Mouse (Mus musculus): ENCODE results near the gene Pcdh15.

Gene Pcdh15

DNA sequence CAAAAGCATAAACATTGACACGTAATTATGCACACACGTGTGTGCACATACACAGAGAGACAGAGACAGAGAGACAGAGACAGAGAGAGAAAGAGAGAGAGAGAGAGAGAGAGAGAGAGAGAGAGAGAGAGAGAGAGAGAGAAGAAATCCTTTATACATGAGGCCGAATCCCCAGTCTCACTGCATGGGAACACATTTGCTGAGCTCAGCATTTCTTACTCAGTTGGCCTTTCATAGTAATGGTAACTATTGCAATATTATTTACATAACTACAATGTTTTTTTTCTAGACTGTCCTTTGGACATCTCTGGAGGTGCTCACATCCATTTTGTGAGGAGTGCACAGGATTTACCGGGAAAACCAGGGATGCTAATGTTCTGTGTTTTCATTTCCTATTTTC is 705.9 kb downstream of the Pcdh15 start:
- in situ Hi-C loops (cut with MboI; ENCODE audit: low sequenced_read_pairs), result no loop called here

DNA sequence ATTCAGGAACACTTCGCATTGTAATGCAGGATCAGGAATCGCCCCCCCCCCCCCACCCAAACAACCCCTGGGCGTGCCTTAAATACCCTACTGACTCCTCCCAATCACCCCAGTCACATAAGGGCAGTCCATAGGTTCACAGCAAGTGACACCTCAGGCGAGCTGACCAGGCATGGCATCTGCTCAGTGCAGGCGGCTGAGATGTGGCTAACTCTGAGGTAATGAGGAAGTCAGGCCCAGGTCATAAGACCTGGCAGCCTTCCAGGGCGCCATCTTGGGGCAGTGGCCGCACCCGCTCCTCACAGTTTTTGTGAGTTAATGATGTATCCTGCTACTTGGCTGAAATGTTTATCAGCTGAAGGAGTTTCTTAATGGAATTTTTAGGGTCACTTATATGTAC is 713.2 kb downstream of the Pcdh15 start:
- in situ Hi-C loops (cut with MboI; ENCODE audit: low sequenced_read_pairs), result no loop called here

DNA sequence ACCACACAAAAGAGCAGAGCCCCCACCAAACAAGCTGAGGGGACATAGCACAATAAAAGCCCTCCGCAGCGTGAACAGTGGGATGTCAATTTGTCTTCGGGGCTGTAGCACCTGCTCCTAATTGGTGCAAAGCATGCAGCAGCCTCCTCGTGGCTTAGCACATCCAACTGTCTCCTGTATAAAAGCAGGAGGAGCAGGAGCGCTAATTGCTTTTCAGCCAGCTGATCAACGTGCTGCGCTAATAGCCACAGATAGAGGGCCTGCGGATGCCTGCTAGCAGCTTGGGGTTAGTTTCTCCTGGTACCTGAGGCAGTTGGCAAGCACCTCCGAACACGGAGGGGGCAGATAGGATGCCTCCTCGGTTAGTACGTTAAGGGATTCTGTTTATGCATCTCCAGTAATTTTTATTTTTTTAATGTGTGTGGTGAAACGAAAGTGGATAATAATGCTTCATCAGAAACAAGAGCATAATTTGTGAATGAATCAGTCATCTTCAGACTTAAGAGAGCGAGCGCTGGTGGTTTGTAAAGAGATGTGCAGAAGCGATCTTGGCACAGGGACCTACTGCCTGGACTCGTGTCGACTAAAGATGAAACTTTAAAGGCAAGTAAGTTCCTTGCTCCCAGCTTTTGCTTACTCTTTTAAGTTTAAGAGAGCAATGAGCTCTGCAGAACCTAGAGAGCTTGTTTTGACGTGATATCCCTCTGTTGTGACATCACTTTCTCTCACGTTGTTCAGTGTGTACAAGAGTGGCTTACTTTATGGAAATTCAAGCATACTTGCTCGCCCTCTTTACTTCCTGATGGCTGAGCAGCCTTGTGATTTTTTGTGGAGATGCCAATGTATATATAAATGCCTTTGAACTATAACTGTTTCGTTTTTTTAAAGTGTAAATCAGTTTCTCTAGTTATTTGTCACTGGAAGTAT is 722.8 kb downstream of the Pcdh15 start:
- in situ Hi-C loops (cut with MboI; ENCODE audit: low sequenced_read_pairs), result no loop called here

DNA sequence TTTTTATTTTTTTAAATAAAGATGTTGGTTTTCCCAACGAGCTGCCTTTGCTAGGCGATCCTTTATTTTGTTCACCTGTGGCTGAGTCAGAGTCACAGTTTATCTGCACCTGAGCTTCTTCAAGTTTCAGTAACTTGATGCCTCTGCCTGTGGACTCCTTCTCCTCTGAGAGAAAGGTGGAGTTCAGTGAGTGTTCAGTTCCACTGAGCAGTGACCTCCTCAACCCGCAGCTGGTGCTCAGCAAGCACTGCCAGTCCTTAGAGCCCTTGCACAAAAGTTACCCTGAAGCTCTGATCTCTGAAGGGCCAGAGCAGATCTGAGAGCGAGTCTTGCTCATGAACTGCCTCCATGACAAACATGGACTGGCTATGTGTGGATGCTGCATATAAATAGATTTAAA is 724.1 kb downstream of the Pcdh15 start:
- in situ Hi-C loops (cut with MboI; ENCODE audit: low sequenced_read_pairs), result no loop called here

DNA sequence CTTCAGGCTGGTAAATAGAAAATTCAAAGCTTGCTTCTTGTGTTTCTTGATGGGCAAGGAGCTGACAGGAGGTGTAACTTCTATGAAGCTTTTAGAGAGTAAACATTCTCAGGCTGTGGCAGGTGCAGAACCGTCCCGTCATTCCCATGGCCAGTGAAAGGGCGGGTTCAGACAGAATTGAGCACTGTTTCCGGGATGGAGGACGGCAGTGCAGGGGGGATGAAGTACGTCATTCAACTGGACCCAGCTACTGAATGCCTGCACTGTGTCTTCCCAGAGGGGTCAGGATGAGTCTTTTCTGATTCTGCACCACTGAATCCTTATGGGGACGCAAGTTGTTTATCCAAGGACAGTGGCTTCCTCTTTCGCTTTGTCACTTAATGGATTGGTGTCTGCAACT is 727.2 kb downstream of the Pcdh15 start:
- in situ Hi-C loops (cut with MboI; ENCODE audit: low sequenced_read_pairs), result no loop called here

DNA sequence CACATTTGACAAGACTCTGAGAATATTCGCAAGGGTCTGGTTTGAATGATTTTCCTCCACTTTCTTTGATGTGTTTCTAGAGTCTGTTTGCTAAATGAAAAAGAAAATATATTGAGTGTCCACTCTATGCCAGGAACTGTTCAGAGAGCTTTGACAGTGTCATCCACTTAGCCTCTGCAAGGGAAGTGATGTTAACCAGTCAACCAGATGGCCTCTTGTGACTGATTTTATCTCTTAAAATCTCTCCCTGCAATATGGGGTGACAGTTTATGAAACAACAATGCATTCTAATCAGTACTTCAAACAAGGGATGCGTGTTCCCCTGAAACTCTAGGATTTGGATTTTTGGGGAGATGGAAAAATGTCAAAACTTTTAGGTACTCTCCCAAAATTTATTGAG is 729.6 kb downstream of the Pcdh15 start:
- in situ Hi-C loops (cut with MboI; ENCODE audit: low sequenced_read_pairs), result no loop called here

DNA sequence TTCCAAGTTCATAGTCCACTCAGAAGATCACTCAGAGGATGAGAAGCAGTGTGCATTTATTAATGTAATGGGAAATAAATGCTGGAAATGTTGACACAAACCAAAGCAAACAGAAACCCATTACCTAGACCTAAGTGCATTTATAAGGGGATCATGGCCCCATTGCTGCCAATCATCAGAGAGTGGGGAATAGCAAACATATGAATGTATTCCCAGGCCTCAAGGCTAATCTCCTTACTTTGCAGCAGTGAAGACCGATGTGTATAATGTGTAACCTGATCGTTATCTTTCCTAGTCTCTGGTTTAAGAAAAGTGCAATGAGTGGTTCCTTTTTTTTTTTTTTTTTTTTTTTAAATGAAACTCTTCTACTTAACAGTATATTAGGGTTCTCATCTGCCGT is 745.9 kb downstream of the Pcdh15 start:
- in situ Hi-C loops (cut with MboI; ENCODE audit: low sequenced_read_pairs), result no loop called here

DNA sequence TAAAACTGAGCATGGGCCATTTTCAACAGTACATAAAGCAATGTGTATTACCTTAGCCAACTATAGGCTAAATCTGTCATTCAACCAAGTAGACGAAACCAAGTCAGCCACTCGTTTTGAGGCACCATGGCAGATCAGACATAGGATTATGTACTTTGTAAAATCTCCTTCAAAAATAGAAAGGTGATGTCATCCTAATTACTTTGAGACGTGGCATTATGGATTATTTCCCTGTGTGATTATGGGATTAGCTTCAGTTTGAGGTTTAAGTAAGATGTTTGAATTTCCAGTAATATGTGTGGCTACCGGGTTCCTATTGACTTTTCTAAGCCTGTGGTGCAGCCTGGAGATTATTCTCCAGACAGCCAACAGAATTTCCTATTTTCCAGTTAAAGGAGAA is 763.0 kb downstream of the Pcdh15 start:
- in situ Hi-C loops (cut with MboI; ENCODE audit: low sequenced_read_pairs), result no loop called here

DNA sequence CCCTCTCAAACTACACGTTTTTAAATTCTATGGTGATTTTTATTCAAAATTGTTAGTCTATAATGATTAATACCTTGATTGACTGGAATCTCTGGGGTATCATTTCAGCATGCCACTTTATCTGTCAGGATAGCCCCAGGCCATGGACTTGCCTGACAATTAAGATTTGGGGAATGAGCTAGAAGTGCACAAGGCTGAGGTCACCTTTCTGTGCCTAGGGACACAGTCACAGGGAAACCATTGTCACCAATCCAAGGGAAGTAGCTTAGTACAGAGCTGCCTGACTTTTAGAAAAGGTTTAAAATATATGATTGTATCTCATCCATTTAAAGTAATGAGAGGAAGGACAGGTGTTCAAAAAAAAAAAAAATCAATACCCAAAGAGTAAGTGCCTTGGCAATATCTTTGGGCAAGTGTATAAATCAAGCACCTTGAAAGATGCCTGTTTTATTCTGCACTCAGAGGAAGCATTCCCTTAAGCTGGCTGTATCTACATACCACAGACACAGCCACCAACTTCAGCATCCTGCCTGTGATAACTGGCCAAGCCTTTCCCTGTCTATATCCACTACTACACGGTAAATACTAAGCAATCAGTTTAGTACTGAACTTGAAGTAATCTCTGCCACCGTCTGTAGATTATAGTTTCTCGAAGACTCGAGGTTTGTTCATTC is 779.0 kb downstream of the Pcdh15 start:
- in situ Hi-C loops (cut with MboI; ENCODE audit: low sequenced_read_pairs), result no loop called here

DNA sequence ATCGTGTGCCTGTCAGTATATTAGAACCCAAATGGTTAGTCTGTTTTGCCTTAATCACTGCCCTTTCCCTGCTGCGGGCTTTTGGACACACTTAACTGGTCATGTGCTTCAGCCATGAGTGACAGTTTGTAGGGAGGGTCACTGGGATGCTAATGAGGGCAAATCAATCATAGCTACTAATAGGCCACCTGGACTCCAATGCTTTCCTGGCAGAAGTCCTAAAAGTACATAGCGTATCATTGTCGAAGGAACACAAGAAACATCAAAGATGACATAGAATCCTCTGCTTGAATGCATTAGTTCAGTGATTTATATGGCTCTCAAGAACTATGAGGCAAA is 779.6 kb downstream of the Pcdh15 start:
- in situ Hi-C loops (cut with MboI; ENCODE audit: low sequenced_read_pairs), result no loop called here

DNA sequence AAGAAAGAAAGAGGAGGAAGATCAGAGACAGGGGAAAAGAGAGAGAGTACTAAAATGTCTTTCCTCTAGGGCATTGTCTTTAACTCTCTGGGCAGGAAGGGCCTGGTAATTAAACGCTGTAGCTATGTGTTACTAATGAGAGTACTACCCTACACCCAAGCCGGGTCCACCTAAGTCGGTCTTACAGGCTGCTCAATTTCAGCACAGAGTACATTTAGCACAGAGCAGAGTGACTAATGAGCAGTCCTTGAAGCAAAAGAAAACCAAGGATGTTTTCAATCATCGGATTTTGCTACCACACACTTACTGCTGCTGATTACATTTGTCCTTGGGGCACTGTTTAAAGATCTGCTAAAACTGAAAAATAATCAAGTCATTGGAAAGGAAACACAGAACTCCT is 788.6 kb downstream of the Pcdh15 start:
- in situ Hi-C loops (cut with MboI; ENCODE audit: low sequenced_read_pairs), result no loop called here

DNA sequence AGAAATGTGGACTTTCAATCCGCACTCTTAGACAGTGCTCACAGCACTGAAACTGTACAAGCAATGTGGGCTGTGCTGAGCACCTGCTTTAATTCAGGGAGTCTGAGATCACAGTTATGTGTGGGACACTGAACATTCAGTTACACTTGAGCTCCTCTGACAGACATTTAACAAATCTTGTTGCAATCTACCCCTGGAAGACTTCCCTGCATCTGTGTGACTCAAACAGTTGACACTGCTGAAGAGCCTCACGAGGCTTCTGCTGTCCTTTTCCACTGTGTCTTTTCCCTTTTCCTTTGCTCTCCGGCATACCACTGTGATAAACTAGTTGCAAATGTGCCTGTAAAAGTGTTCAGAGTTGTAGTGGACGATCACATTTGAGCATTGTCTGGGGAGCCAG is 793.1 kb downstream of the Pcdh15 start:
- in situ Hi-C loops (cut with MboI; ENCODE audit: low sequenced_read_pairs), result no loop called here

DNA sequence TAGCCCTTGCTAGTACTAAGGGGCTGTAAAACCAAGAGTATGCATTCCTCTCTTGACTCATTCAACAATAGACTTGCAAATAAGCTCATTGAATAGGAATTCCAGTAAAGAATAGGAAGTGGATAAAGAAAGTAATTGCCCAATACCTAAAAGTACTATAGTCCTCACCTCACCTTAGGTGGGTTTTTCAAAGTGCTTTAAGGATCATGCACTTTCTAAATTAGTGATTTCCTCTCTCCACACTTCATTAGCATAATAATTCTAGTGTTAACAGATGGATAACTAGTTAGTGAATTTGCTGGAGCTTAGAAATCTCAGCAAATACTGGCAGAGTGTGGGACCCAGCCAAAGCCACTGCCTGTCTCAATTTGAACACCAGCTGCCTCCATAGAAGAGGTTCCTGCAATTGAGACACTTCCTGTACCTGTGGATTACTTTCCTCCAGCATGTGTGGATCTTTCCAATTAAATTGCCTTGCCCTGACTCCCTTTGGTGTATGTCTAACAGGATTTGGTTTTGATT is 797.0 kb downstream of the Pcdh15 start:
- in situ Hi-C loops (cut with MboI; ENCODE audit: low sequenced_read_pairs), result no loop called here

DNA sequence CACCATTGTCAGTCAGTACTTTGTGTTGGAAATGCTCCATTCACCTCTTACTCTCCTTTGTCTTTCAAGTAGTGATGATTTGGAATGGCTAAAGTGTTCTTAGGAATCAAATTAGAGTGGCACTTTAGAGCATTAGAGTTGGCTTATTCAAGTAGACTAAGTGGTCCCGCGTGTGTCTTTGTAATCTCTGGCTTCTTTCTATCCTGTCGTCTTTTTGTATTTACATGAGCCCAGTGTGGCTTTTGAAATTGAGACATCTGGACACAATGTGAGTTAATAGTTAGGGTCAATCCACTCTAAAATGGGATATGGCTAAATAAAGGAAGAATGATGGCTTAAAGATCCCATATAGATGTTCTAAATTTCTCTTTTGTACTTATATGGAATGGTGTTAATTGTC is 800.0 kb downstream of the Pcdh15 start:
- in situ Hi-C loops (cut with MboI; ENCODE audit: low sequenced_read_pairs), result no loop called here

DNA sequence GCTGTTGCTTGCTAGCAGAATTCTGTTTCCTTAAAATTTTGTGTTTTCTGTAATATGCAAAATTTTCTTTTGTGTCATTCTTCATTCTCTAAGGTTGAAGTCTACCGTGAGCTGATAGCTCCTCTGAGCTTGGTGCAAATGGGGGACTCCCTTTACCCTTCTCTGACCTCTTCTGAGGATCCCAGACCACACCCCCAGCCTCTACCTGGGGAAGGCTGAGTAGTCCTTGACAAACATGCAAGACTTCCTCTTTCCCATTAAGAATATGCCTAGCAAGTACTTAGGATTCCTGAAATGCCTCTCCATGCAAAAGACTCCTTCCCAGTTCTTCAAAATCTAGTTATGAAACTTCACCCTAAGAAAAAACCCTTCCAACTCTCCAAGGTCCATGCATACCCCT is 808.5 kb downstream of the Pcdh15 start:
- in situ Hi-C loops (cut with MboI; ENCODE audit: low sequenced_read_pairs), result no loop called here

DNA sequence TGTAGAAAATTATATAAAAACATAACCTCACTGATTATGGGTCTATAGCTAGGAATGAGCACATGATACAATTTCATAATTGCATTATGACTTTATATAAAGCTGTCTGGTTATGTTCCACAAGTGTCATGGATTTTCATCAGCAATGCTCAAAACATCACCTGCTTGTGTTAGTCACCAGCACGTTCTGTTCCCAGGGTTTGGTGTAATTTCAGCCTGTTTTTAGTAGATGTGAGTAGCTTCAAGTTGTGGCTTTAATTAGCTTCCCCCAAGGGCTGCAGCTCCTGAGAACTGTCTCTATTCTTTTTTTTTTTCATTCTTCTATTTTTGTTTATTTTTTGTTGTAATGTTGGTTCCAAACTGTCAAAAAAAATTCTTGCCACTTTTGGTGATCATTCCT is 809.4 kb downstream of the Pcdh15 start:
- in situ Hi-C loops (cut with MboI; ENCODE audit: low sequenced_read_pairs), result no loop called here

DNA sequence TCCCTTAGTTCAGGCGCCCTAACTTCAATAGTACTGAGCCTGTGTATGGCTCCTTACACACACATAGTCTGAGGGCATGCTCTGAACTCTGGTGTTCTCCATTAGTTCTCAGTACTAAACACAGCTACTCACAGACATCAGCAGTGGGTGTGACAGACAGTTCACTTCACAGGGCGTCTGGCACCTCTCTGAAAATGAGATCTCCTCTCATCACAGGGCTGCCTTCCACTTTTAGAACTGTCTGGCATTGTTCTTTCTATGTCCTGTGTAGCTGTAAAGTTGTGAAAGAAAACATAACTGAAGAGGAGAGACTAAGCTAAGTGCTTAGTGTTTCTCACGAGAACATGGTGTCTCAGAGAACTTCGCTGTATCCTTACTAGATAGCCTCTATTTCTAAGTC is 816.0 kb downstream of the Pcdh15 start:
- in situ Hi-C loops (cut with MboI; ENCODE audit: low sequenced_read_pairs), result no loop called here

DNA sequence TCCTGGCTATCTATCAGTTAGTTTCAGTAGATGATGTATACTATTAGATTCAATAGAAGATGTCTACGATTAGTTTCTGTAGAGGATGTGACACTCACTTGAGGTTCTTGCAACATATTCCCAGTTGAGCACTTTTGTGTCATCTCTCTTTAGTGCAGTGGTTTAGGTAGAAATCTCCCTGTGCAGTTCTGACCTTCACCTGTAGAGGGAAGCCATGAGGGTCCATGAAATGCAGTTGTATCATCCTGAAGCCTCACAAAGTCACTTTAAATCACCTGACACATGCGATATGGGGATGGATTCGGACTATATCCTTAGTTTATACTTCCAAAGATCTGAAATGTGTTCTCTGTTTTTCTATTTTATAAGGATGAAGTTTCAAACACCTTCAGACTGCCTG is 822.4 kb downstream of the Pcdh15 start:
- in situ Hi-C loops (cut with MboI; ENCODE audit: low sequenced_read_pairs), result no loop called here

DNA sequence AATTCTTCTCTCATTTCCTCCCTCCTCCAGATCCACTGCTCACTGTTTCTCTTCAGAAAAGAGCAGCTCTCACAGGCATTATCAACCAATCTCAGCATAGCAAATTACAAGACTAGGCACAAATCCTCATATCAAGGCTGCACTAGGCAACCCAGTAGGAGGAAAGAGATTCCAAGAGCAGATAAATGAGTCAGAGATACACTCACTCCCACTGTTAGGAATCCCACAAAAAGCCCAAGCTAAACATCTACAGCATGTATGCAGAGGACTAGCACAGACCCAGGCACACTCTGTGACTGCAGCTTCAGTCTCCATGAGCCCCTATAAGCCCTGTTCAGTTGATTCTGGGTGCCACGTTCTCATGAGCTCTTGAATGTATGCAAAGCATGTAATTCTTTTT is 829.5 kb downstream of the Pcdh15 start:
- in situ Hi-C loops (cut with MboI; ENCODE audit: low sequenced_read_pairs), result no loop called here

DNA sequence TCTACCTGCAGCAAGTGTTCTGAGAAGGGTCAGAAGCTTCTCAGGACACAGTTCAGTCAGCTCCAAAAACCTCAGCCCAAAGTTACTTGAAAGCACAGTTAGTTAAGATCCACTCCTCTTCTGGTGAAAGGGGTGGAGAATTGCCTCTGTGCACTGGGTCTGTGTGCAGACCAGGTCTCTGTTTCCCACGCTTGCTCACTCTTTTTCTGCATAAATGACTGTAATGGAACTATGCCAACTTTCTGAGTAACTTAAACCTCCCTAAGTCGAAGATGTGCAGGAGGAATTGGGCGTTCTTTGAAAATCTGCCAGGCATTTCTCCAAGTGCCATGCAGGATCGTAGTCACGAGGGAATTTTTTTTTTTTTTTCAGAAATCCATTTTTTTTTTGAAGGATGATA is 830.6 kb downstream of the Pcdh15 start:
- in situ Hi-C loops (cut with MboI; ENCODE audit: low sequenced_read_pairs), result no loop called here

DNA sequence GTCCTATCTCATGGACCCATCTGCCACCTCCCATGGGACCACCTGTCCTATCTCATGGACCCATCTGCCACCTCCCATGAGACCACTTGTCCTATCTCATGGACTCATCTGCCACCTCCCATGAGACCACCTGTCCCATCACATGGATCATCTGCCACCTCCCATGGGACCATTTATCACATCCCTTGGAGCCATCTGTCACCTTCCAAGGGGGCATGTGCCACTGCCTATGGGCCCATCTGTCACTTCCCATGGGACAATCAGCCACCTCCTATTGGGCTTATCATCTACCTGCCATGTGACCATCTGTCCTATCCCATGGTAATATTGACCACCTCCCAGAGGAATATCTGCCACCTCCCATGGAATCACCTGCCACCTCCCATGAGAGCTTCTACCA is 832.0 kb downstream of the Pcdh15 start:
- in situ Hi-C loops (cut with MboI; ENCODE audit: low sequenced_read_pairs), result no loop called here

DNA sequence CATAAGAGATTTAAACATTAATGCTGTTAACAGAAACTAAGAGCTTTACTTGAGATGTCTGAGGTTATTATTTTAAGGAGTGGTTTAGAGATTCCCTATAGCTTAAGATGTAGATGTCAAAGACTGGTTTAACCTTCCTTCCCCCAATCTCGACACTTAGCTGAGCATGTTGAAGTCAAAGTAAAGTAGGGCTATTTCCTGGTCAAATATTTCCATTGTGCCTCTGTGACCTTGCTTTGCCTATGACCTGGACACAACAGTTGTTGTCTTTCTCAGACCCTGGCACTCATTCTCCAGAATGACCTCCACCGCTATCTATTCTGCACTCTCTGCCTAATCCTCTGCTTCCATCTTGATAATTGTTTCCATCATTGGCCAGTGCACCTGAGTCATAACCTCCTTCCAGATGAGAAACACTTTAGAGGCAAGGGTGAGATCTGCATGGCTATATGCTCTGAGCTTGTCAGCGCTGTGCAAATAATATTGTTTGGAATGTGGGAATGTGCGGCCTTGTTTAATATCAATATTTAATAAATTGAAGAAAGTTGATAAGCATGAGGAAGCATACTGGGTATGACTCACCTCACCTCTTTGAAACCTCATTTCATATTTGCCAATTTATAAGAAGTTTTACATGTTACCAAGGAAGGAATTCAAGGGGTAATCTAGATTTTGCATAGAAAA is 833.0 kb downstream of the Pcdh15 start:
- in situ Hi-C loops (cut with MboI; ENCODE audit: low sequenced_read_pairs), result no loop called here
